Mouse (Mus musculus) NIH3T3 (cell line): Measurements from ENCODE around the gene Epha6.

ENCODE experiments used
- DNase-seq: peaks from one replicate; pipeline ENCODE4 v3.0.0-alpha.2; 2012; ENCODE audit warnings: low read depth

Epha6 gene

GRCm38 (mm10) chr16:60605061-60605831, at the start of gene Epha6:
TSS of gene Epha6 (minus strand) at chr16:60605531.
- DNase-seq, result no peak

GRCm38 (mm10) chr16:60651716-60652115, 46.4 kb upstream of the Epha6 start:
- no peak for DNase-seq

- DNase-seq, result no peak
Observed at GRCm38 (mm10) chr16:60628091-60628490, 22.8 kb upstream of the Epha6 start.

- no peak for DNase-seq
Observed at GRCm38 (mm10) chr16:60605832-60606583, 677 bp upstream of the Epha6 start.

- DNase-seq, result no peak
Observed at GRCm38 (mm10) chr16:60604613-60605012, 718 bp downstream of the Epha6 start.

GRCm38 (mm10) chr16:60585322-60585721, 20.0 kb downstream of the Epha6 start:
- no peak for DNase-seq

- DNase-seq, result no peak
Observed at GRCm38 (mm10) chr16:60584695-60585094, 20.6 kb downstream of the Epha6 start.

GRCm38 (mm10) chr16:60570546-60570945, 34.8 kb downstream of the Epha6 start:
- DNase-seq, result no peak

GRCm38 (mm10) chr16:60544385-60544784, 60.9 kb downstream of the Epha6 start:
- DNase-seq, result no peak

- peak; percentile 12 for DNase-seq
Observed at GRCm38 (mm10) chr16:60538233-60538632, 67.1 kb downstream of the Epha6 start.

GRCm38 (mm10) chr16:60509707-60510106, 95.6 kb downstream of the Epha6 start:
- DNase-seq, result no peak

GRCm38 (mm10) chr16:60499567-60499966, 105.8 kb downstream of the Epha6 start:
- DNase-seq, result no peak

- DNase-seq, result no peak
Observed at GRCm38 (mm10) chr16:60475776-60476175, 129.6 kb downstream of the Epha6 start.

- DNase-seq, result no peak
Observed at GRCm38 (mm10) chr16:60468200-60468785, 137.0 kb downstream of the Epha6 start.

- DNase-seq, result peak; percentile 11
Observed at GRCm38 (mm10) chr16:60435283-60435682, 170.0 kb downstream of the Epha6 start.

GRCm38 (mm10) chr16:60434241-60434640, 171.1 kb downstream of the Epha6 start:
- DNase-seq, result no peak

- DNase-seq, result no peak
Observed at GRCm38 (mm10) chr16:60395306-60395705, 210.0 kb downstream of the Epha6 start.

- DNase-seq, result no peak
Observed at GRCm38 (mm10) chr16:60392961-60393360, 212.4 kb downstream of the Epha6 start.

GRCm38 (mm10) chr16:60375147-60375546, 230.2 kb downstream of the Epha6 start:
- DNase-seq, result no peak

- no peak for DNase-seq
Observed at GRCm38 (mm10) chr16:60283963-60284362, 321.4 kb downstream of the Epha6 start.

GRCm38 (mm10) chr16:60274109-60274508, 331.2 kb downstream of the Epha6 start:
- no peak for DNase-seq

GRCm38 (mm10) chr16:60266367-60267351, 338.7 kb downstream of the Epha6 start:
- no peak for DNase-seq
